Mouse (Mus musculus): ENCODE results near the gene 1700067K01Rik.

The 1700067K01Rik gene

DNA sequence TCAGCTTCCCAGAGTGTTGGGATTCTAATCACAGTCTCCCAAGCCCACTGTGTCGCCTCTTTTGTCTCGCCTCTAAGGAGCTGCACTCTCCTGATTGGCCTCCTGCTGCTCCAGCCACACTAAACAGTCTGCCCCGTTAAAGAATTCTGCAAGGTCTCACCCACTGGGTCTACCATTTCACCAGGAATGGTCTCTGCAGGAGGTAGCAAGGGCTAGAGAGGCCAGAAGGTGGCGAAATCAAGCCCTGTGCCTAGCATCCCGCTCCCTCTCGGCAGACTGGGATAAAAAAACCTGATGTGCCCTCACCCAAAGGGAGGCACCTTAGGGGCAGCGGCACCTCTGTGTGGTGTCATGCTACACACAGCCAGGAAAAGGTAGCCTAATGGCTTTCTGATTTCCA is 42.8 kb downstream of the 1700067K01Rik start:
- DNase-seq (ENCODE audit: low read depth, low spot score): no peak
- H3K27me3 ChIP-seq (ENCODE audit: control insufficient read depth, insufficient read depth, low read length, poor library complexity, severe bottlenecking): no peaks in the 10 kb centered on the region
- H3K36me3 ChIP-seq (ENCODE audit: control insufficient read depth, insufficient read depth, low read length, poor library complexity, severe bottlenecking): peaks cover 4% of the 10 kb centered on the region; the same call in 1 of the 2 replicates

DNA sequence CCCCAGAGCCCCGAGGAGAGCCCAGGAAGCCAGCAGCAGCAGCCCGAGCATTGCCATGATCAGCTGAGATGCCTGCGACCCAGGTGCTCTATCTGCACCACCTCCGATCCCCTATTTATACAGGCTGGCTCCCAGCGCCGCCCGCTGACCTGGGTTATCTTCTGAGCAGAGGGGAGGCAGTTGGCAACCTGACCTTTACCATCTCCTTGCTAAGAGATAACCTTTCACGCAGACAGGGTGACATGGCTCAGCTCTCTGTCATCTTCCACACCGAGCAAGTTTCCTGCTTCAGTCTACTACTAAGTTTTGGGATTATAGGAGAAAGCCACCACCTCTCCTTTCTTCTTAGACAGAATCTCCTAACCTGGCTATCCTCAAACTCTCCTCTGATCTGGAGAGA is 43.6 kb downstream of the 1700067K01Rik start, which contains the start of gene Rln3:
TSS of gene Rln3 (minus strand) at position 101 of the 400 bp plus-strand sequence.
- peaks cover 4% of the 10 kb centered on the region; the same call in 1 of the 2 replicates for H3K36me3 ChIP-seq (ENCODE audit: control insufficient read depth, insufficient read depth, low read length, poor library complexity, severe bottlenecking)
- no peak for DNase-seq (ENCODE audit: low read depth, low spot score)
- no peaks in the 10 kb centered on the region for H3K27me3 ChIP-seq (ENCODE audit: control insufficient read depth, insufficient read depth, low read length, poor library complexity, severe bottlenecking)

DNA sequence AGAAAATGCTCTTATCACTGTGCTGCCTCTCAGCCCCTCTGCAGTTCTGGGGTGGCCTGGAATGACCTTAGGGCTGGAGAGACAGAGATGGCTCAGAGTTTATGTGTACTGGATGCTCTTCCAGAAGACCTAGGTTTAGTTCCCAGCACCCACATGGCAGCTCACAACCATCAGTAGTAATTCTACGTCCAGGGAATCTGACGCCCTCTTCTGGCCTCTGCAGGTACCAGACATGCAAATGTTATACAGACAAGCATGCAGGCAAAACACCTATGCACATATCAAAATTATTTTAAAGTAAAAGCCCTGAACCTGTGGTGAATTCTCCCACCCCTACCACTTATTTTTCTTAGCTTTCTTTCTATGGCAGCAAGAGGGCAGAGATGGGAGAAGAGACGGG is 45.2 kb downstream of the 1700067K01Rik start:
- DNase-seq (ENCODE audit: low read depth, low spot score): no peak
- no peaks in the 10 kb centered on the region for H3K27me3 ChIP-seq (ENCODE audit: control insufficient read depth, insufficient read depth, low read length, poor library complexity, severe bottlenecking)
- no peaks in the 10 kb centered on the region for H3K36me3 ChIP-seq (ENCODE audit: control insufficient read depth, insufficient read depth, low read length, poor library complexity, severe bottlenecking)

DNA sequence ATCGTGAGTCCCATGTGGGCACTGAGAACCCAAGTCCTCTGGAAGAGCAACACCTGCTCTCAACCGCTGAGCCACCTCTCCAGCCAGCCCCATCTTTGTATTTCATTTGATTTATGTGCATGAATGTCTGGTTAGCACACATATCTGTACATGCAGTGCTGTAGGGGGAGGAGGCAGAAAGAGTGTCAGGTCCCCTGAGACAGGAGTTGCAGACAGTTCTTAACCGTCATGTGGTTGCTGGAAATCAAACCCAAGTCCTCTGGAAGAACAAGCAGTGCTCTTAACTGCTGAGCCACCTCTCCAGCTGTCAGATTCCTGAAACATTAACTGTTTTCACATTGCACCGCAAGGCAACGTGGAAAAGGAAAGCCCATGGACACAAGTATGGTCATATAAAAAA is 46.9 kb downstream of the 1700067K01Rik start:
- no peaks in the 10 kb centered on the region for H3K36me3 ChIP-seq (ENCODE audit: control insufficient read depth, insufficient read depth, low read length, poor library complexity, severe bottlenecking)
- DNase-seq (ENCODE audit: low read depth, low spot score): no peak
- no peaks in the 10 kb centered on the region for H3K27me3 ChIP-seq (ENCODE audit: control insufficient read depth, insufficient read depth, low read length, poor library complexity, severe bottlenecking)

DNA sequence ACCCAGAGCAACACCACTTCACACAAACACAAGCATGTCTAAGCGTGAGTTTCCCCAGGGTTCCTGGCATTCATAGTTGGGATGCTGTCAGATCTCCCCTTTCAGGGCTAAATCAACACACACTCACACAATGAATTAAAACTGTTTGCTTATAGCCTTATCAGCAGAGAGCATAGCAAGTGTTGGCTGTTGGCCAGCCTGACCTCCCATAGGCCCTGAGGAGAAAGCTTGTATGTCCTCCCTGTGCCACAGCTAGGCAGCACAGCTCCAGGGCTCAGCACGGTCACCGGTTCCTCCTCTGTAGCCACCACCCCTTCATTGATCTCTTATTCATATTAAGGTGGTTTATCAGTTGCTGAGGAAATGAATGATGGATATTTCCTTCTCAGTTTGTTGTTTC is 51.4 kb downstream of the 1700067K01Rik start:
- no peaks in the 10 kb centered on the region for H3K27me3 ChIP-seq (ENCODE audit: control insufficient read depth, insufficient read depth, low read length, poor library complexity, severe bottlenecking)
- H3K36me3 ChIP-seq (ENCODE audit: control insufficient read depth, insufficient read depth, low read length, poor library complexity, severe bottlenecking): no peaks in the 10 kb centered on the region
- no peak for DNase-seq (ENCODE audit: low read depth, low spot score)

DNA sequence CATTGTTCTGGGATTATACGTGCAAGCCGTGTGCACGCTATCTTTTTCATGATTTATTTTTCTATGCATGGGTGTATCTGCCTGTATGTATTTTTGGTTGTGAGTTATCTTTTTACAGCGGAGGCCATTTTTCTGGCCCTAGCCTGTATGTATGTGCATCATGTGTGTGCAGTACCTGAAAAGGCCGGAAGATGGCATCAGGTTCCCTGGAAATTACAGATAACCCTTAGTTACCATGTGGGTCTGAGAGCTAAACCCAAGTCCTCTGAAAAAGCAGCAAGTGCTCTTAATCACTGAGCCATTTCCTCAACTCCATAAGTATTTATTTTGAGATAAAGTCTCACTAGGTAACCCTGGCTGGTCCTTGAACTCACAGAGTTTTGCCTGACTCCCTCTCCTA is 51.9 kb downstream of the 1700067K01Rik start:
- Histone ChIP-seq H3K36me3 (ENCODE audit: control insufficient read depth, insufficient read depth, low read length, poor library complexity, severe bottlenecking) (no peaks in the 10 kb centered on the region), H3K27me3 (ENCODE audit: control insufficient read depth, insufficient read depth, low read length, poor library complexity, severe bottlenecking) (no peaks in the 10 kb centered on the region)
- no peak for DNase-seq (ENCODE audit: low read depth, low spot score)
